Mouse (Mus musculus) spleen, adult 2 months (tissue): Measurements from ENCODE around the gene Ilf2. TPM values are rescaled to one million over a fixed set of nuclear protein-coding genes. Genes with fewer than 3 reads are reported as not detected.

Experiments used
- DNase-seq, 2 experiments: peaks; one replicate each; pipeline versions ENCODE4 v3.0.0 to v3.0.0-alpha.2; 2012 to 2021; ENCODE audit warnings: low spot score in 2 of 2, low read depth in 1 of 2
- H3K27ac ChIP-seq: fragments of 200-500 bp; 2 replicates; pipeline ENCODE4 v1.5.1; 2012; ENCODE audit warnings: low read length, inconsistent platforms; ENCODE audit not compliant: insufficient read depth
- H3K27me3 ChIP-seq: fragments of 200-500 bp; 2 replicates; pipeline ENCODE4 v1.6.1; 2012; ENCODE audit warnings: mild to moderate bottlenecking, moderate library complexity, low read length, inconsistent platforms; ENCODE audit not compliant: control insufficient read depth, insufficient read depth
- H3K36me3 ChIP-seq: fragments of 200-500 bp; 2 replicates; pipeline ENCODE4 v1.6.1; 2012; ENCODE audit warnings: mild to moderate bottlenecking, low read length, inconsistent platforms; ENCODE audit not compliant: control insufficient read depth, insufficient read depth
- H3K4me1 ChIP-seq: fragments of 200-500 bp; 2 replicates; pipeline ENCODE4 v1.6.1; 2011; ENCODE audit warnings: inconsistent platforms; ENCODE audit not compliant: control insufficient read depth, insufficient read depth, insufficient read length
- H3K4me3 ChIP-seq: fragments of 200-500 bp; 2 replicates; pipeline ENCODE4 v1.5.1; 2011; ENCODE audit warnings: mild to moderate bottlenecking, inconsistent platforms; ENCODE audit not compliant: insufficient read depth, insufficient read length; ENCODE audit errors: extremely low read depth
- CTCF ChIP-seq: fragments of 200-500 bp; IDR thresholded peaks from 2 replicates; pipeline ENCODE4 v1.5.1; 2011; ENCODE audit warnings: mild to moderate bottlenecking, inconsistent platforms; ENCODE audit not compliant: insufficient read depth, insufficient read length, insufficient replicate concordance; ENCODE audit errors: extremely low read depth
- POLR2A ChIP-seq: fragments of 200-500 bp; IDR thresholded peaks from 2 replicates; pipeline ENCODE4 v1.6.1; 2011; ENCODE audit warnings: low read depth, low read length, inconsistent platforms
- WGBS: fragments of 180-500 bp; shearing (Covaris S2); methylation state at CpG from one replicate; pipeline ENCODE4 v1.1.7; 2018; 5-methylcytosine and 5-hydroxymethylcytosine counted together
- polyA plus RNA-seq: library from polyadenylated mRNA; depleted of rRNA; stranded (reverse); fragments of >200 nt; gene quantifications from 2 replicates; pipeline ENCODE4 v1.2.3, GENCODE M21; 2012

The Ilf2 gene
- polyA plus RNA-seq, 1 experiment, result 12.3 TPM

GRCm38 (mm10) chr3:90508287-90508949 is 32.5 kb downstream of the Ilf2 start:
- no peak for DNase-seq
- H3K4me1 ChIP-seq, result peaks cover 5% of the 10 kb centered on the region; the same call in 1 of the 2 replicates
- WGBS, result 2% methylated on average over 20 of the region's 20 CpGs
- peaks cover 21% of the 10 kb centered on the region for H3K36me3 ChIP-seq
- H3K4me3 ChIP-seq, result peak overlapping the region; percentile 98
- peak overlapping the region; percentile 95 for H3K27ac ChIP-seq
- H3K27me3 ChIP-seq, result no peaks in the 10 kb centered on the region
- no peak for TF ChIP-seq POLR2A
- no peak for TF ChIP-seq CTCF

GRCm38 (mm10) chr3:90508950-90509746 is 33.2 kb downstream of the Ilf2 start, which contains the start of gene Chtop:
Gene Chtop (minus strand): TSS chr3:90509498.
- Histone ChIP-seq H3K27me3 (no peaks in the 10 kb centered on the region), H3K4me1 (peaks cover 8% of the 10 kb centered on the region; the same call in 1 of the 2 replicates), H3K27ac (peak within 1 kb of the TSS; percentile 95), H3K4me3 (peak within 1 kb of the TSS; percentile 98), H3K36me3 (peaks cover 18% of the 10 kb centered on the region)
- TF ChIP-seq POLR2A, result no peak; the same call in none of the 2 replicates
- no peak for TF ChIP-seq CTCF
- peak; percentile 97 to 99 for DNase-seq
- under 1% methylated on average over 66 of the region's 66 CpGs for WGBS

- 11% methylated on average over 2 of the region's 2 CpGs for WGBS
- Histone ChIP-seq H3K4me1 (peaks cover 8% of the 10 kb centered on the region; the same call in 1 of the 2 replicates), H3K4me3 (peak overlapping the region; percentile 12; the same call in 1 of the 2 replicates), H3K27me3 (no peaks in the 10 kb centered on the region), H3K27ac (peak overlapping the region; percentile 76), H3K36me3 (peaks cover 16% of the 10 kb centered on the region)
- TF ChIP-seq POLR2A, result no peak
- TF ChIP-seq CTCF, result no peak
- DNase-seq, result no peak
These were observed 33.8 kb downstream of the Ilf2 start for GRCm38 (mm10) chr3:90509747-90510123.

- Histone ChIP-seq H3K27me3 (no peaks in the 10 kb centered on the region), H3K27ac (no peak overlapping the region), H3K4me3 (no peak overlapping the region), H3K4me1 (peaks cover 15% of the 10 kb centered on the region; the same call in 1 of the 2 replicates), H3K36me3 (peaks cover 2% of the 10 kb centered on the region)
- TF ChIP-seq CTCF (no peak), POLR2A (no peak)
- 94% methylated on average over 5 of the region's 5 CpGs for WGBS
- DNase-seq, result no peak
These were observed 36.4 kb downstream of the Ilf2 start for GRCm38 (mm10) chr3:90512276-90512675.

GRCm38 (mm10) chr3:90512948-90513642 is 37.2 kb downstream of the Ilf2 start:
- no peak overlapping the region for H3K27ac ChIP-seq
- H3K27me3 ChIP-seq, result no peaks in the 10 kb centered on the region
- no peak overlapping the region for H3K4me3 ChIP-seq
- peaks cover 14% of the 10 kb centered on the region; the same call in 1 of the 2 replicates for H3K4me1 ChIP-seq
- WGBS, result 88% methylated on average over 9 of the region's 9 CpGs
- no peak for TF ChIP-seq CTCF
- TF ChIP-seq POLR2A, result no peak
- no peaks in the 10 kb centered on the region for H3K36me3 ChIP-seq
- DNase-seq, result no peak

- Histone ChIP-seq H3K36me3 (0 out of 2 replicates have a peak, but pooled peaks cover 1% of the 10 kb centered on the region), H3K27ac (peak within 1 kb of the TSS; percentile 14), H3K4me1 (peaks cover 10% of the 10 kb centered on the region; the same call in 1 of the 2 replicates), H3K4me3 (peak within 1 kb of the TSS; percentile 66), H3K27me3 (no peaks in the 10 kb centered on the region)
- WGBS, result 9% methylated on average over 25 of the region's 25 CpGs
- no peak for TF ChIP-seq POLR2A
- TF ChIP-seq CTCF, result no peak
- DNase-seq, result no peak
These were observed 38.1 kb downstream of the Ilf2 start, which contains the start of the genes S100a1 and S100a13 for GRCm38 (mm10) chr3:90513796-90514590. Gene S100a1 (minus strand): TSS chr3:90514392. Gene S100a13 (plus strand): TSS chr3:90514435.
